Mouse (Mus musculus) testis, adult 2 months (tissue): ENCODE measurements around the gene Rspo1.

ENCODE experiments used
- CTCF ChIP-seq: fragments of 200-500 bp; IDR thresholded peaks from 2 replicates; pipeline ENCODE4 v1.5.1; 2012; ENCODE audit warnings: low read depth, mild to moderate bottlenecking, inconsistent platforms, low read length, moderate library complexity; ENCODE audit not compliant: control insufficient read depth, insufficient read depth, insufficient replicate concordance
- POLR2A ChIP-seq: fragments of 200-500 bp; IDR thresholded peaks from 2 replicates; pipeline ENCODE4 v1.6.1; 2012; ENCODE audit warnings: low read depth, mild to moderate bottlenecking, inconsistent platforms, low read length, moderate library complexity; ENCODE audit not compliant: control insufficient read depth

DNA sequence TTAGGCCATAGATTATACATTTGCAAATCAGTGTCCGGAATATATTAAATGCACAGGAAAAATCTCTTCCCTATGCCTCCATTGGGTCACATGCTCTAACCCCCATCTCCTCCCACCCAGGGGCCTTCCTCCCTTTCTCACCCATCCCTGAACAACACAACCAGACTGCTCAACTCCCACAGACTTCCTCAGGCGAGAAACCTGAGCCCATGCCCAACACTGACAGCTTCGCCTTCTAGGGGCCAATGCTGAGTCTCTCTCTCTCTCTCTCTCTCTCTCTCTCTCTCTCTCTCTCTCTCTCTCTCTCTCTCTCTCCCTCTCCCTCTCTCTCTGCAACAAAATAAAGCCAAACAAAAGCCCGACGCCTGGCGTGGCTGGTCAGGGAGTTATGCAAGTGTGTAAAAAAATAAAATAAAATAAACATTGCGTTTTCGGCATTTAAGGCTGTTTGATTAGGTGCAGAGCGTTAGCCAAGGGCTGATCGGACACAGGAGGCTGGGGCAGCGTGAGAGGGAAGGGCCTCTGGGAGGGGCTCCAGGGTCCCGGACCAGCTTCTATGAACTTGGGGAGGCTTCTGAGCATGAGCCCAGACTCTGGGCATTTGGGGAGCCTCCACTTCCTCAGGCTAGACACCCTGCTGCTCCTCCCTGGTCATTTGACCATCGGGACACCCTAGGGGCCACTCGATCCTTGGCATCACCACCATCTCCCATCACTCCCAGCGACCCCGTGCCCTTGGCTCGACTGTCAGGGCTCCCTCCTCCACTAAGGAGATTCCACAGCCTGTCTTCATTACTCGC, 1.2 kb upstream of the Rspo1 start:
- TF ChIP-seq CTCF (no peak), POLR2A (no peak)
